Mouse (Mus musculus) heart, adult 2 months (tissue): ENCODE measurements around the gene Mybbp1a.

ENCODE experiments used
- CTCF ChIP-seq: fragments of 200-600 bp; IDR thresholded peaks from 2 replicates; pipeline ENCODE4 v1.8.1; 2022; ENCODE audit warnings: antibody characterized with exemption, mild to moderate bottlenecking, moderate library complexity
- POLR2A ChIP-seq: fragments of 200-500 bp; IDR thresholded peaks from 2 replicates; pipeline ENCODE4 v1.6.1; 2011; ENCODE audit warnings: mild to moderate bottlenecking, low read depth, low read length, control low read depth; ENCODE audit not compliant: insufficient read depth

- no peak for TF ChIP-seq POLR2A
- TF ChIP-seq CTCF = no peak
Measured at GRCm38 (mm10) chr11:72494046-72494988, 53.2 kb downstream of the Mybbp1a start.
